Mouse (Mus musculus) urinary bladder, adult 2 months (tissue): ENCODE results near the gene Olfr23. TPM values are rescaled to one million over a fixed set of nuclear protein-coding genes. Genes with fewer than 3 reads are reported as not detected.
"Not testable (repeated sequence)": the region's sequence is repeated elsewhere in the genome, so short reads cannot be mapped to it uniquely, and the experiment has no call there.

ENCODE experiments used
- DNase-seq: peaks from one replicate; pipeline ENCODE4 v3.0.0; 2022; ENCODE audit warnings: low spot score
- polyA plus RNA-seq: library from polyadenylated mRNA; depleted of rRNA; stranded (reverse); fragments of >200 nt; gene quantifications from 2 replicates; pipeline ENCODE4 v1.2.3, GENCODE M21; 2012; rRNA removed

The Olfr23 gene
- not detected in 2 replicates for polyA plus RNA-seq

GRCm38 (mm10) chr11:73936377-73936776, at the start of gene Olfr23:
Olfr23 (plus strand) TSS chr11:73936677.
- no peak for DNase-seq

- no peak for DNase-seq
Measured at GRCm38 (mm10) chr11:73890671-73891070, 45.8 kb upstream of the Olfr23 start, which contains the start of gene Olfr394. Olfr394 (minus strand) TSS chr11:73890771.

GRCm38 (mm10) chr11:73909199-73909598, 27.3 kb upstream of the Olfr23 start, which contains the start of gene Olfr395:
Olfr395 (minus strand) TSS chr11:73909299.
- not testable (repeated sequence) for DNase-seq

GRCm38 (mm10) chr11:73960517-73960916, 24.0 kb downstream of the Olfr23 start, which contains the start of gene Olfr397:
Olfr397 (plus strand) TSS chr11:73960817.
- no peak for DNase-seq

GRCm38 (mm10) chr11:73990307-73990706, 53.8 kb downstream of the Olfr23 start, which contains the start of gene Olfr398:
Olfr398 (minus strand) TSS chr11:73990407.
- no peak for DNase-seq

Other genes starting within 250 kb of the Olfr23 start
- not detected in 2 replicates for gene Zfp735, start 247.9 kb upstream of the Olfr23 start, polyA plus RNA-seq
- gene Olfr389, start 156.0 kb upstream of the Olfr23 start, polyA plus RNA-seq, result not detected in 2 replicates
- gene Olfr390, start 153.7 kb upstream of the Olfr23 start, polyA plus RNA-seq, result not detected in 2 replicates
- gene Olfr391-ps, start 133.6 kb upstream of the Olfr23 start, polyA plus RNA-seq, result not detected in 2 replicates
- gene Olfr392, start 119.6 kb upstream of the Olfr23 start, polyA plus RNA-seq, result not detected in 2 replicates
- gene Olfr393, start 85.2 kb upstream of the Olfr23 start, polyA plus RNA-seq, result not detected in 2 replicates
- gene Olfr394, start 45.9 kb upstream of the Olfr23 start, polyA plus RNA-seq, result not detected in 2 replicates
- not detected in 2 replicates for gene Olfr395, start 27.4 kb upstream of the Olfr23 start, polyA plus RNA-seq
- not detected in 2 replicates for gene Olfr397, start 24.1 kb downstream of the Olfr23 start, polyA plus RNA-seq
- not detected in 2 replicates for gene Olfr398, start 53.7 kb downstream of the Olfr23 start, polyA plus RNA-seq
- gene Olfr139, start 119.9 kb downstream of the Olfr23 start, polyA plus RNA-seq, result not detected in 2 replicates
- not detected in 2 replicates for gene Olfr399, start 119.9 kb downstream of the Olfr23 start, polyA plus RNA-seq
- not detected in 2 replicates for gene Zfp616, start 133.3 kb downstream of the Olfr23 start, polyA plus RNA-seq
- not detected in 2 replicates for gene Olfr401, start 177.0 kb downstream of the Olfr23 start, polyA plus RNA-seq
- not detected in 2 replicates for gene Olfr402, start 216.9 kb downstream of the Olfr23 start, polyA plus RNA-seq
- gene Olfr403, start 249.6 kb downstream of the Olfr23 start, polyA plus RNA-seq, result not detected in 2 replicates